Mouse (Mus musculus) adrenal gland, adult 2 months (tissue): ENCODE results near the gene Krt84. TPM values are rescaled to one million over a fixed set of nuclear protein-coding genes. Genes with fewer than 3 reads are reported as not detected.
"Not testable (repeated sequence)": the region's sequence is repeated elsewhere in the genome, so short reads cannot be mapped to it uniquely, and the experiment has no call there.

ENCODE experiments used
- DNase-seq: peaks from one replicate; pipeline ENCODE4 v3.0.0; 2021
- long read RNA-seq: library from polyadenylated mRNA; stranded (forward); transcript quantifications from one replicate; pipeline ENCODE4 v2.0.0, GENCODE M21; 2021
- polyA plus RNA-seq: library from polyadenylated mRNA; depleted of rRNA; stranded (reverse); fragments of >200 nt; gene quantifications from 2 replicates; pipeline ENCODE4 v1.2.3, GENCODE M21; 2012; rRNA removed
- total RNA-seq, 2 experiments: library from RNA; stranded (reverse); gene quantifications; 2 replicates each; pipeline ENCODE4 v1.2.3; 2021

The Krt84 gene
- total RNA-seq (not detected), polyA plus RNA-seq (not detected in 2 replicates)
- long read RNA-seq = 0 reads

GRCm38 (mm10) chr15:101532720-101533119 is at the start of gene Krt84:
Gene Krt84, minus strand, starts transcription at chr15:101532820.
- no peak for DNase-seq

DNA sequence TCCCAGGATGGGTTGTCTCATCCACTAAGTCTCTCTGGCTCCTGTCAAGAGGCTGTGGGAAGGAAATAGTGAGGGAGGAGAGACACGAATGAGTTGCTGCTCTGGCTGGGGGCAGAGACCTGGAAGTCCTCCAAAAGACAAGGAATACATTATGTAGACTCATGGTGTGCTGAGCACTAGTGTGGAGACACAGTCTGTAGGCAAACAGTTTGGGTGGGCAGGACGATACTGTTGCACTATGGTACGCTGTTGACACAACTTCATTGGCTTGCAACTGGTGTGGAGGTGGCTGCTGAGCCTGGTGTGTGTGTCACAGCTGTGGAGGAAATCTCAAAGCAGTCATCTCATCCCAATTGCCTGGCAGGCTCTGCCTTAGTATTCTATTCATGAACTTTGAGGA is 49.1 kb upstream of the Krt84 start:
- DNase-seq = no peak

- no peak for DNase-seq
Measured at GRCm38 (mm10) chr15:101575506-101575905, 42.9 kb upstream of the Krt84 start.

GRCm38 (mm10) chr15:101573796-101574345 is 41.3 kb upstream of the Krt84 start, which contains the start of gene Krt75:
Gene Krt75, minus strand, starts transcription at chr15:101573904.
- no peak for DNase-seq

DNA sequence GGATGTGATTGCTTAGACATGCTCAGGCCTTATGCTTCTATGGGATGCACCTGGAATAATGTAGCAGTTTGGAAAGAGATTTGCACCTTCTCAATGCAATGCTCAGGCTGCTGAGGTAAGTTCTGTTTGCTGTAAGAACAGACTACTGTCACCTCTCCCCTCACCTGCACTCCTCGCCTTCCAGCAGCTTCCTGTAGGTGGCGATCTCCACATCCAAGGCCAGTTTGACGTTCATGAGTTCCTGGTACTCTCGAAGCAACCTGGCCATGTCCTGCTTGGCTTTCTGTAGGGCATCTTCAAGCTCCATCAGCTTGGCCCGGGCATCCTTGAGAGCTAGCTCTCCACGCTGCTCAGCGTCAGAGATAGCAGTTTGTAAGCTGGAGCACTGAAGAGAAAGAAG is 35.2 kb upstream of the Krt84 start:
- no peak for DNase-seq

DNA sequence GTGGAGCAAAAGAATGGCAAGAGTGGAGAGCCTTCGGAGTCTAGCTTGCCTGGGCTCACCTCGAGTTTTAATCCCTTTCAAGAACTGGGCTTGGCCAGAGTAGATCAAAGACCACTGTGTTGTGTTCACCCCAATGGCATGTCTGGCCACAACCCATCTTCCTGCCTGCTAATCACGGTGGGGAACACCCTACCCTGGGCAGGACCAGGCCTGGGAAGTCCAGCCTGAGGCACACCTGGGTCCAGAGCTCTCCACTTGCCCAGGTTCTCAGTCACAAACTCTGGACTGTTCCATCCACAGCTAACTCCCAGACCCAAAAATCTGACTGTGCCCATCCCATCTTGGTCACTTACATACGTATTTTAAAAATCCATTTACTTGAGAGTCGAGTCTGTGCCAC is 30.2 kb upstream of the Krt84 start, which contains the start of gene Krt90:
Krt90 (minus strand) TSS at position 101 of the 400 bp plus-strand sequence.
- DNase-seq = no peak

DNA sequence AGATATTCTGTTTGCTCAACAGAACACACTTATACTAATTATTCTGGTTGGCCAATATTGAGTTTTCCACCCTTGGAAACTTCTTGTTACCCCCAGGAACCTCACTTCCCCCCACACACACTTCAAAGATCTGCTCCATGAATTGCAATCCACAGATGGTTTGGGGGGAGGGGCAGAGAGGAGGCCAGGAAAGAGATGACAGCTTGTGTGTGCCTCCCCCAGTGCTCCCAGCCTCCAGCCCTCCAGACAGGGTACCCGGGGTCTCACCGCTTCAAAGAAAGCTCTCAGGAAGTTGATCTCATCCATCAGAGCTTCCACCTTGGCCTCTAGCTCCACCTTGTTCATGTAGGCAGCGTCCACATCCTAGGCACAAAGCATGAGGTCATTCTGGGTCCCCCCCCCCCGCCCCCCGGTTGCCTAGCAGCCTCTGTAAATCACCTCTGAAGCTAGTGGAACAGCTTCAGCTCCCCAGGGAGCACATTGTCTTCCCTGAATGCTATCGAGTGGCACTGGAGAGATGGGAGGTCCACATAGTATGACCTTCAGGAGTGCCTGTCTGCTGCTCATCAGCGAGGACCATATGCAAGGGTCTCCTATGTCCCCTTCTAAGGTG is 25.5 kb upstream of the Krt84 start:
- no peak for DNase-seq

- DNase-seq = peak; percentile 31
Measured at GRCm38 (mm10) chr15:101553169-101553568, 20.5 kb upstream of the Krt84 start.

DNA sequence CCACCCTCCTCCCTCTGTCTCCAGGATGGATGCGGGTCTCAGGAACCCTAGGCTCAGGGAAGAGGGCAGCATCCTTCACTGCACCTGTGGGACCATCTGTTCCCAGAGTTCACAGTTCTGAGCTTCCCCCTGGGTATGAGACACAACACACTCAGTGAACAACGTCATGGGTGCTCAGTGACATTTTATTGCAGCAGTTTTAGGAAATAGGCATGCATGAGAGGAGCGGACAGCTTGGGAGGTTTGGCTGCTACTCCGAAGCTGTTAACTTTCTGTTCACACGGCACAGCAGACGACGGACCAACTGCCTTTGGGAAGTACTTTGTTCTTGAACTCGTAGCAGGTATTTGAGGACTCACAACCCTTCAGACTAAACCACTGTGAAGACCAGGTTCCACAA is 19.6 kb upstream of the Krt84 start:
- no peak for DNase-seq

GRCm38 (mm10) chr15:101550567-101550966 is 17.9 kb upstream of the Krt84 start, which contains the start of gene Krt82:
Gene Krt82, minus strand, starts transcription at chr15:101550667.
- DNase-seq = no peak

DNA sequence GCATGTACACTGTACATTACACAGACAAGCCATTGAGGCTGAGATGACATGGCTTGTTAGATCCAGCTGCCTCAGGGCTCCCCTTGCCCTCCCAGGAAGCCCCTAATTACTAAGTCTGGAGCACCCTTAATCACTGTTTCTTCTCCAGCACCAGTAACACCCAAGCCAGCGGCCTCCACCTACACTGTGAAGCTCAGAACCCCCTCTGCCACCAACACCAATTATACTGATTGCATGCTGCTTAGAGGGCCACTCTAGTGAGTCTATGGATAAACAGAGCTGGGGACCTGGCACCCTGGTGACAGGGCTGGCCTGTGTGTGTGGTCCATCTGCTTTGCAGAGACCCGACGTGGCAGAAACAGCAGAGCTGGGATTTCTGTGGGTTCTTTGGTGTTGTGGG is 11.9 kb upstream of the Krt84 start:
- DNase-seq = no peak

DNA sequence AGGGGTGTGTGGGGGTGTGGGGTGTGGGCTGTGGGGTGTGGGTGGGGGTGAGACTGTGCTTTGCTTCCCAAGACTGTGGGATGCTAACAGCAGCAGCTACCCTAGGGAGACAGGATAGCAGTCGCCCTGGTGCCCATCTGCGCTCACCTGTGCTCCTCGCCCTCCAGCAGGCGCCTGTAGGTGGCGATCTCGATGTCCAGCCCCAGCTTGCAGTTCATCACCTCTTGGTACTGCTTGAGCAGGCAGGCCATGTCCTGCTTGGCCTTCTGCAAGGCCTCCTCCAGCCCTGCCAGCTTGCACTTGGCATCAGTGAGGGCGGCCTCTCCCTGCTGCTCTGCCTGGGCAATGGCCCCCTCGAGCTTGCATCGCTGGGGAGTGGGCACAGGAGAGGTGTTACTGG is 9.9 kb upstream of the Krt84 start:
- DNase-seq = no peak

DNA sequence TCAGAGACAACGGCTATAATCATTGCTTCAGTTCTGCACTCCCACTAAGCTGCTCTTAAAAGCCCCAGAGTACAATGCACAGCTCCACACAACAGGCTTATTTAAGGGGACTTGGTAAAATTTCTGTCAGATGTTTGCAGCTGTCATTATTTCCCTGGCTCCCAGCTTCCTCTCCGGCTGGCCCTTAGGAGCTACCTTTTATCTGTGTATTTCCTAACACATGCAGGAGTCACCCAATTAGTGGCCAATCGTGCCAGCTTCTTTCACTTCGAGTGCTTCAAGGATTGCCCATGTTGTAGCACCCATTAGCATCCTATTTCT is 5.9 kb upstream of the Krt84 start:
- no peak for DNase-seq

DNA sequence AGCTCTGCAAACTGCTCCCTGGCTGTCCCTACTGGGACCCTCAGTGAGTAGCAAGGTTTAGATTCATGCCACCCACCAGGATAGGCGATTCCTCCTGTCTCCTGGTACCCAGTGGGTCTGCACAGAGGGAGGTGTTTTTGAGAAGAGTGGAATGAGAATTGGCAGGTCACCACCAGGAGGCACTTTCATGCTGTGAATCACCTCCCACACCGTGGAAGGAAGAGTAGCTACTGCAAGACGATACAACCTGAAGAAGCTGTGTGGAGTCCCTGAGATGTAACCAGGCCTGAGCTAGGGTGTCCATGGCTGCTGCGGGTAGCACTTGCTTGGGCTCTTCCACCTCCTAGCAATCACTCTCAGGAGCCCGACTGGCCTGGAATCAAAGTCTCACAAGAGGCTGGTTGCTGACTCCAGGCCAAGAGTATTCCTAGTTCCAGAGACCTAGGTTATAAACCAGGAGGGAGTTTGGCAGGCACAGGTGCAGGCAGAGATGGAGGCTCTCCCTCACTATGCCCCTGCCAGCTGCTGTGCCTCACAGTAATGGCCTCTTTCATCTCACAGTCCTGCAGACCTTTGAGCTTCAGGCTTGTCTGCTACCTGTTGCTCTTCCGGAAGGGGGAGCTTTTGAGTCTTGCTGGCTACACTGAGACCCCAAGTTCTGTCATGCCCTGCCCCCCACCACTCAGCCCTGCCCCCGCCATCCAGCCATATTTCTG is 5.4 kb upstream of the Krt84 start:
- DNase-seq = no peak

- DNase-seq = no peak
Measured at GRCm38 (mm10) chr15:101536054-101536850, 3.6 kb upstream of the Krt84 start.

DNA sequence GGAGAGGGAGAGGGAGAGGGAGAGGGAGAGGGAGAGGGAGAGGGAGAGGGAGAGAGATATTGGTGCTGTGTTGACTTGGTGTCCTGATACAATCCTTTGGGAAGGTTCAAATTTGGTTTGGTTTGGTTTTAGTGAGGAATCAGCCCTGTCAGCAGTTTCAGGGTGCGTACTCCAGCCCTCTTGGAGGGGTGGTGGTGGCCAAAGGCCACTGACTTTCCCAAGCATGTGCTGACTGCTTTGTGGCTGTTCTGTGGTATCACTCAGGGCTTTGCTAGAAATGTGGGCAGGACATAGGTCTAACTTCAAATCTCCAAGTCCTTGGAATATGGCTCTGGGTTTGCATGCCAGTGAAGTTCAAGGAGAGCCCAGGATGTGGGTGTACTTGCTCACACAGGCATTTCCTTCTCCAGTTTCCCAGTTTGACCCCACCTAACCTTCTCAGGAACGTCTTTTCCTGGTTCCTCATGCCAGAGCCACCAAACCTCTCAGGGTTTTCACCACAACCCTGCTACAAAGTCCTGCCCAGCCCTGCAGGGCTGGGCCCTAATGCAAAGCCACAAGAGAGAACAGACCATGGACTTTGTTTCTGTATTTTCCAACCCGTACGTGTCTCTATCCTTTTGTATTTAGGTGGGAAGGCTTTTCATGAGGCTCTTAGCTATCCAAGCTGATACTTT is 9.9 kb downstream of the Krt84 start:
- DNase-seq = peak; percentile 21

GRCm38 (mm10) chr15:101519792-101520191 is 12.8 kb downstream of the Krt84 start:
- peak; percentile 66 for DNase-seq

- not testable (repeated sequence) for DNase-seq
Measured at GRCm38 (mm10) chr15:101517161-101517560, 15.5 kb downstream of the Krt84 start, which contains the start of gene Gm49425. Gene Gm49425, minus strand, starts transcription at chr15:101517261.

DNA sequence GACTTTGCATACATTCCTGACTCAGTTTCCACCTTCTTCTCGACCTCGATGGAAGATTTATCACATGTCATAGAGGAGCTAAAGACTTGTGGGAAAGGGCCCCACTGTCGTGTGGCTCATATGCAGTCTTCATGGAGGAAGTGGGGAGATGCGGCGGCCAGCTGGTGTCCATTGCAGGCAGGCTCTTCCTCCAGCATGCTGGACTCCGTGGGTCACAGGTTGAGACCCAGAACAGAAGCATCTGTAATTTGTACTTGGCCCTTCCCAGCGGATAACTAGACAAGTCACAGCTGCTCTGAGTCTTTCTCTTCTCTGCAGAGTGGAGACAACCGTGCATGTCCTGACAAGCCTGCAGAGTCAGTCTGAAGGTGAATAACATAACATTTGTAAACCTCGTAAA is 24.4 kb downstream of the Krt84 start:
- no peak for DNase-seq

DNA sequence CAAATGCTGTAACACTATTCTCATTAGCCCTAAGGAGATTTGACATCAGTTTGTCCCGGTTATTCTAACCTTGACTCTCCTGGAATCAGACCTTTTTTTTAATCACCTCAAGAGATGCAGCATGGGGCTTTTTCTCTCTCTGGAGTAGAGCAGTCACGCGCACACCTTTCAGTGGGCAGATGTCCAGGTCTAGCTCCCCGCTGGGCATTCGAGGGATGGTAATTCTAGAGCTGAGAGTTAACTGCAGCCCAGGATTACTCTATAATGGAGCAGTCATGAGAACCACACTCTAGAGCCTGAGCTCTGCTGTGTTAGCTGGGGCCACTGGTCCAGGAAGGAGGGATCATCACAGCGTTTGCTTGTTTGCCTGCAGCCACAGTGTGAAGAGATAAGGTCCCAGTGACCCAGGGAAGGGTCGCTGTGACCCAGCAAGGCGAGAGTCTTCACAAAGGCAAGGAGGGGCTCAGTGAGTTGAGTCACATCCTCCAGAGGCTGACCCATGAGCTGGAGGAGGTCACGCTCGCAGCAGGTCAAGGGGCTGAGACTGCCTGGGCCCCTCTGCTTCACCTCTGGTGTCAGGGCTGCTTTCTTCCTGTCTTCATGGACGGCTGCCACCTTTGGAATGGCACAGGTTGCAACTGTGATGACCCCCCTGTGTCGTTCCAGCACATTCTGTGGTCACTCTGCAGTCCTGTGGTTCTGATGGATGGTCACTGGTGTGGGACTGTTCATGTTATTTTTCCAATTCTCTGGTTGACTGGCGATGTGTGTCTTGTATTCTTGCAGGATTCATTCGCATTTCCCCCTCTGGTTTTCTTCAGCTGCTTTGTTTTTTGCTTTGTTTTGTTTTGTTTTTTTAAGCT is 25.5 kb downstream of the Krt84 start:
- DNase-seq = no peak

DNA sequence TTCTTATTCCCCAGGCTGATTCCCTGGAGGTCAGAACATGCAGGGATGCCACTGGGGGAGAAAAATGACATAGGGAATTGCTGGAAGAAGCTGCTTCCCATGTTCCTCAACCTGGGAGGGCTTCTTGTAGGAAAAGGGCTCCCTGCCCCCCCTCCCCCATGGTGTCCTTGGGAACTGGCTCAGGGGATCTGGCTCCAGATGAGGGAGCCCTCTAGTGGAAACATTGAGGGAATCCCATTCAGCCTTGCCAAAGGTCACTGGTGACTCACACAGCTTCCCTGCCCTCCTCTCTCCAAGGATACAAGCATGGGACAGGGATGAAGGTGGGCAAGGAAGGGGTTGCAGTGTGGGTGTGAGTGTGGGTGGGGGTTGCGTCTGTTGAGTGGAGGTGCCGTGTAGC is 35.4 kb downstream of the Krt84 start:
- DNase-seq = peak; percentile 87
